Mouse (Mus musculus): ENCODE results near the gene Naa80. TPM values are rescaled to one million over a fixed set of nuclear protein-coding genes. Genes with fewer than 3 reads are reported as not detected.

Naa80 gene
- total and polyA plus RNA-seq, 2 experiments from 2014 or later, result 19.4 to 32.8 TPM

- H3K9me3 ChIP-seq (ENCODE audit: low read length), result no peaks in the 10 kb centered on the region
- H3K36me3 ChIP-seq (ENCODE audit: insufficient read depth, low read length), result no peaks in the 10 kb centered on the region
- peak overlapping the region; percentile 89 for H3K9ac ChIP-seq (replicated peaks; ENCODE audit: low read length)
- no peak for TF ChIP-seq CTCF (IDR thresholded peaks at IDR 0.05; ENCODE audit: low read depth)
- no peaks in the 10 kb centered on the region for H3K27me3 ChIP-seq (ENCODE audit: insufficient read depth, low read length)
- ATAC-seq, result peak; percentile 9; the same call in 1 of the 2 replicates
- H3K4me3 ChIP-seq (ENCODE audit: low read length), result peak overlapping the region; percentile 81
- H3K27ac ChIP-seq, result peak overlapping the region; percentile 93
- H3K4me2 ChIP-seq (ENCODE audit: low read depth, low read length), result peak overlapping the region; percentile 96
- 2% methylated on average over 33 of the region's 33 CpGs for WGBS
- peak; percentile 77 for DNase-seq (ENCODE audit: low spot score)
- H3K4me1 ChIP-seq (ENCODE audit: insufficient read depth, low read length), result peaks cover 52% of the 10 kb centered on the region
Observed at GRCm38 (mm10) chr9:107633091-107633660, 54.5 kb downstream of the Naa80 start.

Other genes with a start within 250 kb of the Naa80 start
- 14.8 and 18.1 TPM in 2 replicates for gene Hemk1, start 240.5 kb upstream of the Naa80 start, total RNA-seq (2014; rRNA removed)
- gene Hemk1, start 240.5 kb upstream of the Naa80 start, polyA plus RNA-seq (2015; fragmentation: Nextera tagmentation; extraction: Ambion mirVana), result 13.6 and 16.4 TPM in 2 replicates
- 12.5 and 27.7 TPM in 2 replicates for gene 6430571L13Rik, start 238.3 kb upstream of the Naa80 start, total RNA-seq (2014; rRNA removed)
- gene 6430571L13Rik, start 238.3 kb upstream of the Naa80 start, polyA plus RNA-seq (2015; fragmentation: Nextera tagmentation; extraction: Ambion mirVana), result 10.9 and 11.2 TPM in 2 replicates
- gene Cacna2d2, start 179.3 kb upstream of the Naa80 start, total RNA-seq (2014; rRNA removed), result 108 and 134 TPM in 2 replicates
- gene Cacna2d2, start 179.3 kb upstream of the Naa80 start, polyA plus RNA-seq (2015; fragmentation: Nextera tagmentation; extraction: Ambion mirVana), result 7.1 and 7.6 TPM in 2 replicates
- gene Tmem115, start 44.9 kb upstream of the Naa80 start, total RNA-seq (2014; rRNA removed), result 72.6 and 78.4 TPM in 2 replicates
- gene Tmem115, start 44.9 kb upstream of the Naa80 start, polyA plus RNA-seq (2015; fragmentation: Nextera tagmentation; extraction: Ambion mirVana), result 51.6 and 52.3 TPM in 2 replicates
- 56.5 and 69.3 TPM in 2 replicates for gene Cyb561d2, start 36.7 kb upstream of the Naa80 start, total RNA-seq (2014; rRNA removed)
- 52.9 and 53.5 TPM in 2 replicates for gene Cyb561d2, start 36.7 kb upstream of the Naa80 start, polyA plus RNA-seq (2015; fragmentation: Nextera tagmentation; extraction: Ambion mirVana)
- gene Nprl2, start 36.7 kb upstream of the Naa80 start, total RNA-seq (2014; rRNA removed), result 58.6 and 70.5 TPM in 2 replicates
- 53.0 and 54.6 TPM in 2 replicates for gene Nprl2, start 36.7 kb upstream of the Naa80 start, polyA plus RNA-seq (2015; fragmentation: Nextera tagmentation; extraction: Ambion mirVana)
- gene Zmynd10, start 31.6 kb upstream of the Naa80 start, total RNA-seq (2014; rRNA removed), result 1.8 and 10.9 TPM in 2 replicates
- gene Zmynd10, start 31.6 kb upstream of the Naa80 start, polyA plus RNA-seq (2015; fragmentation: Nextera tagmentation; extraction: Ambion mirVana), result 3.5 and 3.7 TPM in 2 replicates
- gene Rassf1, start 27.3 kb upstream of the Naa80 start, total RNA-seq (2014; rRNA removed), result 17.6 and 20.2 TPM in 2 replicates
- 30.3 and 31.0 TPM in 2 replicates for gene Rassf1, start 27.3 kb upstream of the Naa80 start, polyA plus RNA-seq (2015; fragmentation: Nextera tagmentation; extraction: Ambion mirVana)
- gene Tusc2, start 15.6 kb upstream of the Naa80 start, total RNA-seq (2014; rRNA removed), result 128 and 142 TPM in 2 replicates
- 115 and 119 TPM in 2 replicates for gene Tusc2, start 15.6 kb upstream of the Naa80 start, polyA plus RNA-seq (2015; fragmentation: Nextera tagmentation; extraction: Ambion mirVana)
- 59.8 and 75.3 TPM in 2 replicates for gene Hyal2, start 10.9 kb upstream of the Naa80 start, total RNA-seq (2014; rRNA removed)
- gene Hyal2, start 10.9 kb upstream of the Naa80 start, polyA plus RNA-seq (2015; fragmentation: Nextera tagmentation; extraction: Ambion mirVana), result 39.8 and 40.6 TPM in 2 replicates
- 3.4 and 7.7 TPM in 2 replicates for gene Hyal1, start 2.0 kb upstream of the Naa80 start, total RNA-seq (2014; rRNA removed)
- gene Hyal1, start 2.0 kb upstream of the Naa80 start, polyA plus RNA-seq (2015; fragmentation: Nextera tagmentation; extraction: Ambion mirVana), result 3.3 and 4.9 TPM in 2 replicates
- 3.3 and 4.9 TPM in 2 replicates for gene Hyal3, start 1.9 kb downstream of the Naa80 start, total RNA-seq (2014; rRNA removed)
- gene Hyal3, start 1.9 kb downstream of the Naa80 start, polyA plus RNA-seq (2015; fragmentation: Nextera tagmentation; extraction: Ambion mirVana), result 1.7 and 1.9 TPM in 2 replicates
- gene Ifrd2, start 8.8 kb downstream of the Naa80 start, total RNA-seq (2014; rRNA removed), result 7.6 and 10.9 TPM in 2 replicates
- gene Ifrd2, start 8.8 kb downstream of the Naa80 start, polyA plus RNA-seq (2015; fragmentation: Nextera tagmentation; extraction: Ambion mirVana), result 9.0 and 9.3 TPM in 2 replicates
- 11.2 and 14.6 TPM in 2 replicates for gene Sema3b, start 30.3 kb downstream of the Naa80 start, total RNA-seq (2014; rRNA removed)
- gene Sema3b, start 30.3 kb downstream of the Naa80 start, polyA plus RNA-seq (2015; fragmentation: Nextera tagmentation; extraction: Ambion mirVana), result 8.3 and 9.0 TPM in 2 replicates
- 334 and 369 TPM in 2 replicates for gene Gnai2, start 56.5 kb downstream of the Naa80 start, total RNA-seq (2014; rRNA removed)
- 275 and 287 TPM in 2 replicates for gene Gnai2, start 56.5 kb downstream of the Naa80 start, polyA plus RNA-seq (2015; fragmentation: Nextera tagmentation; extraction: Ambion mirVana)
- 102 and 134 TPM in 2 replicates for gene Slc38a3, start 90.6 kb downstream of the Naa80 start, total RNA-seq (2014; rRNA removed)
- gene Slc38a3, start 90.6 kb downstream of the Naa80 start, polyA plus RNA-seq (2015; fragmentation: Nextera tagmentation; extraction: Ambion mirVana), result 52.1 and 54.5 TPM in 2 replicates
- 0.52 TPM in 1 of 2 replicates, not detected in the other for gene Gnat1, start 100.8 kb downstream of the Naa80 start, total RNA-seq (2014; rRNA removed)
- gene Gnat1, start 100.8 kb downstream of the Naa80 start, polyA plus RNA-seq (2015; fragmentation: Nextera tagmentation; extraction: Ambion mirVana), result 2.4 and 2.7 TPM in 2 replicates
- 65.4 and 81.3 TPM in 2 replicates for gene Sema3f, start 131.6 kb downstream of the Naa80 start, total RNA-seq (2014; rRNA removed)
- 7.5 and 8.7 TPM in 2 replicates for gene Sema3f, start 131.6 kb downstream of the Naa80 start, polyA plus RNA-seq (2015; fragmentation: Nextera tagmentation; extraction: Ambion mirVana)
- 85.5 and 149 TPM in 2 replicates for gene Rbm5, start 192.1 kb downstream of the Naa80 start, total RNA-seq (2014; rRNA removed)
- gene Rbm5, start 192.1 kb downstream of the Naa80 start, polyA plus RNA-seq (2015; fragmentation: Nextera tagmentation; extraction: Ambion mirVana), result 142 and 148 TPM in 2 replicates